Mouse (Mus musculus): ENCODE measurements around the gene Runx2.

DNA sequence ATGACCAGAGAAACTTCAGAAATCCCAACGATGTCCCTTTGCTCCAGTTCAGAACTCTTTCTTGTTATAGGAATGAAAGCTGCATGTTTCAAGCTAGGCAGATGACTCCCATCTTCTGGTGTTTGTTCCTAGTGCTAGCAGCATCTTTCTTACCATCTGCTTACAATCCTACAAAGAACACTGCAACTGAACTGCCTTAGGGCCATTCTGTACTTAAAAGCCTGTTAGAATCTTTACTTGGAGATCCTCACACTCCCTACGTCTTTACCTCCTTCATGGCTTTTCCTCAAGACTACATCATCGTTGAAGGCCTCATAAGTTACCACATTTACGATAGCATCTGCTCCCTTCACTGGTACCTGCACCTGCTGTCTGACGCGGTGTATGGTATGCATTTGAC is 48.6 kb upstream of the Runx2 start:
- no peak for TF ChIP-seq CTCF (IDR thresholded peaks at IDR 0.05; ENCODE audit: insufficient read depth, low read depth, low read length)
- no peak for TF ChIP-seq POLR2A (IDR thresholded peaks at IDR 0.05; ENCODE audit: insufficient read depth, low read depth, low read length)

All from olfactory bulb, adult 2 months (tissue).